Mouse (Mus musculus) heart, adult 9 months (tissue): Measurements from ENCODE around the gene Art3.
A peak's percentile ranks its signal among the peaks of the same experiment; 100 is the strongest.

ENCODE experiments used
- DNase-seq, 2 experiments: peaks; one replicate each; pipeline ENCODE4 v3.0.0; 2022; ENCODE audit warnings: low spot score in 2 of 2

The Art3 gene

GRCm38 (mm10) chr5:92331635-92332338, at the start of gene Art3:
Gene Art3, plus strand, starts transcription at chr5:92331827.
- DNase-seq, result no peak

- DNase-seq, result peak in 1 of 2 experiments; percentile 34
Observed at GRCm38 (mm10) chr5:92282571-92282970, 49.1 kb upstream of the Art3 start.

GRCm38 (mm10) chr5:92283107-92283506, 48.5 kb upstream of the Art3 start:
- no peak for DNase-seq

- no peak for DNase-seq
Observed at GRCm38 (mm10) chr5:92287840-92288239, 43.8 kb upstream of the Art3 start.

- DNase-seq, result no peak
Observed at GRCm38 (mm10) chr5:92291652-92292414, 39.8 kb upstream of the Art3 start.

- no peak for DNase-seq
Observed at GRCm38 (mm10) chr5:92294525-92294924, 37.1 kb upstream of the Art3 start.

- peak in 1 of 2 experiments; percentile 36 for DNase-seq
Observed at GRCm38 (mm10) chr5:92302149-92302840, 29.3 kb upstream of the Art3 start.

GRCm38 (mm10) chr5:92304291-92304690, 27.3 kb upstream of the Art3 start:
- no peak for DNase-seq

GRCm38 (mm10) chr5:92309681-92310511, 21.7 kb upstream of the Art3 start, which contains the start of gene Sdad1:
Gene Sdad1, minus strand, starts transcription at chr5:92310479.
- peak; percentile 93 to 94 for DNase-seq

- DNase-seq, result peak; percentile 67 to 87
Observed at GRCm38 (mm10) chr5:92312046-92312715, 19.4 kb upstream of the Art3 start.

GRCm38 (mm10) chr5:92313776-92314175, 17.9 kb upstream of the Art3 start:
- no peak for DNase-seq

GRCm38 (mm10) chr5:92318119-92318518, 13.5 kb upstream of the Art3 start:
- no peak for DNase-seq

GRCm38 (mm10) chr5:92318596-92318995, 13.0 kb upstream of the Art3 start:
- no peak for DNase-seq

- no peak for DNase-seq
Observed at GRCm38 (mm10) chr5:92321631-92322400, 9.8 kb upstream of the Art3 start.

- no peak for DNase-seq
Observed at GRCm38 (mm10) chr5:92322612-92323011, 9.0 kb upstream of the Art3 start.

- DNase-seq, result peak; percentile 80 to 88
Observed at GRCm38 (mm10) chr5:92323264-92323663, 8.4 kb upstream of the Art3 start.

- DNase-seq, result no peak
Observed at GRCm38 (mm10) chr5:92327367-92327766, 4.3 kb upstream of the Art3 start.

GRCm38 (mm10) chr5:92327929-92328328, 3.7 kb upstream of the Art3 start, which contains the start of gene Cxcl9:
Gene Cxcl9, minus strand, starts transcription at chr5:92328079.
- no peak for DNase-seq

- DNase-seq, result no peak
Observed at GRCm38 (mm10) chr5:92331122-92331521, 505 bp upstream of the Art3 start.

GRCm38 (mm10) chr5:92332359-92332840, 773 bp downstream of the Art3 start:
- peak; percentile 80 to 83 for DNase-seq
